Mouse (Mus musculus) lung, adult 2 months (tissue): ENCODE results near the gene Rgp1. TPM values are rescaled to one million over a fixed set of nuclear protein-coding genes. Genes with fewer than 3 reads are reported as not detected.
"Not testable (repeated sequence)": the region's sequence is repeated elsewhere in the genome, so short reads cannot be mapped to it uniquely, and the experiment has no call there.

Source experiments
- DNase-seq: peaks from one replicate; pipeline ENCODE4 v3.0.0; 2022
- H3K4me1 ChIP-seq: fragments of 200-500 bp; 2 replicates; pipeline ENCODE4 v1.6.1; 2011; ENCODE audit warnings: low read length; ENCODE audit not compliant: control insufficient read depth, insufficient read depth
- H3K4me3 ChIP-seq: fragments of 200-500 bp; replicated peaks from 2 replicates; pipeline ENCODE3; 2011; ENCODE audit warnings: low read depth, mild to moderate bottlenecking, control low read depth, low read length; ENCODE audit errors: extremely low read depth
- CTCF ChIP-seq: fragments of 200-500 bp; IDR thresholded peaks from 2 replicates; pipeline ENCODE4 v1.5.1; 2011; ENCODE audit warnings: mild to moderate bottlenecking, low read length, control low read depth; ENCODE audit not compliant: insufficient read depth
- POLR2A ChIP-seq: fragments of 200-500 bp; IDR thresholded peaks from 2 replicates; pipeline ENCODE4 v1.6.1; 2011; ENCODE audit warnings: low read depth, mild to moderate bottlenecking, control low read depth, low read length, borderline replicate concordance; ENCODE audit errors: extremely low read depth
- WGBS: fragments of 180-500 bp; shearing (Covaris S2); methylation state at CpG from one replicate; pipeline ENCODE4 v1.1.7; 2018; 5-methylcytosine and 5-hydroxymethylcytosine counted together
- polyA plus RNA-seq: library from polyadenylated mRNA; depleted of rRNA; stranded (reverse); fragments of >200 nt; gene quantifications from 2 replicates; pipeline ENCODE4 v1.2.3, GENCODE M21; 2012; rRNA removed

Rgp1 gene
- polyA plus RNA-seq, result 39.0 and 47.3 TPM in 2 replicates

DNA sequence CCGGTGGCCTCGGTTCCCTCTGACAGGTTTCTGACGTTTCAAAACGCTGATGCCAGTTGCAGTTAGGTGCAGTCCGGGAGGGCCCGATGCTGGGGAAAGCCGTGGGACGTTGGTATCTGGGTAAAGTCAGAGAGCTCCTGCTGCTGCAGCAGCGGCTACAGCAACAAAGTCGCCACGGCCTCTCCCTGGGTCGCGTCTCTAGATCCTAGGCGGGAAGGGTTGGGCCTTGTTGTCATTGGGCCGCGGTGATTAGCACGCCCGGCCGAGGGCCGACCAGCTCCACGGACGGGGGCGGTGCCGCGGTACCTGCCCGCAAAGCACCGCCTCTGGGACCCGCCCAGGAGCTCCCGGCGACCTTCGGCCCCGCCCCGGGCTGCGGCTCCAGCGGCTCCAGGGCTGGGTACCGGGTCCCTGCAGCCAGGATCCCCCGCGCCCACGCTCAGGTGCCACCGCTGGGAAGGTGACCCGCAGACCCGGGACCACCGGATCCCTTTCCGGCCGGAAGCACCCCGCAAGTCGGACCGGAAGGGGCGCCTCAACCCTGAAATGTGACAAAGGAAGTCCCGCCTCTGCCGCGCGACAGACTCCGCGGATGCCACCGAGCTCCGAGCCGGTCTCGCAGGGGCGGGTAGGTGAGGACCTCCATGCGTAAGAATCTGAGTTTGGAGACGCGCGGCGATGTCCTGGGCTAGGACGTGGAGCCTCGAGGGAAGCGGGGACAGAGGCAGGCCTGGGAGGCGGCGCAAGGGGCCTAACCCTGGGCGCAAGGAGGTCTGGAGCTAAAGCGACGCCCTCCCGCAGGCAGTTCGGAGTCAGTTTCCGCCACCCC lies at the start of gene Rgp1, which contains the start of gene Gba2:
Gene Rgp1 (plus strand): TSS at position 340 of the 829 bp plus-strand sequence.
Gene Gba2 (minus strand): TSS at position 498 of the 829 bp plus-strand sequence.
- peak within 1 kb of the TSS; percentile 98 for H3K4me3 ChIP-seq
- 1% methylated on average over 76 of the region's 76 CpGs for WGBS
- peak; percentile 92 for DNase-seq
- peaks cover 8% of the 10 kb centered on the region; the same call in 1 of the 2 replicates for H3K4me1 ChIP-seq
- TF ChIP-seq CTCF, result no peak
- peak; percentile 82; the same call in 1 of the 2 replicates for TF ChIP-seq POLR2A

DNA sequence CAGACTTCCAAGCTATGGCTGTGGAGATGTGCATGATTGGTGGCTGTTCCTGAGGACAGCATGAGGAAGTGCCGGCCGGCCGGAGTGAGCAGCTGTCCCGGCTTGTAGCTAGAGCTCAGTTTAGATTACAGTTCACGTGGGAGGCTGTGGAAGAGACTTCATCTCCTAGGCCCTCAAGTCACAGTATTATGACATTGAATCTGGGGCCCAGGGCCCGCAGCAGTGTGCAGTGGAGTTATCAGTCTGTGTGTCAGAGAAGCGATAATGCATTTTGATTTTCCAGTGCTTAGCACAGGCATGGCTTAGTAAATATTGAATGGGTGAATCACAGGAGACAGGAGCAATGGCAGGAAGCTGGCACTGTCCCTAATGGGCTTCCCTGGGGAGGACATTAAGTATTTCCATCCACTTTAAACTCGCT lies 48.4 kb upstream of the Rgp1 start:
- WGBS, result 30% methylated on average over 8 of the region's 8 CpGs

DNA sequence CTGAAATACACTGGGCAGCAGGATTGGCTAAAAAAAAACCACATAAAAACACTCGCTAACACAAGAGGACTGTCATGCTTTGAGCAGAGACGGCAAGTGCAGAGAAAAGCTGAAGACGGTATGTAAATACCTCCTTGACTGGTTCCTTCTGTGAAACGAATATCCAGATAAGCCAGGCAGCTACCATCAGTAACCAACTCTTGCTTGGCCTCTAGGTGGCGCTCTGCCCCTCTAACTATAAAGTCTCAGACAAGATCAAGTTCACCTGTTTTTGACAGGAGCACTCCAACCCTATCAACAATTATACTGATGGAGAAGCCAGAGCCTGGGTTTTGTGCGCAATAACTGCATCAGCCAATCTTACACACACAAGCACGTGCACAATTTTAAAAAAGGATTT lies 47.9 kb upstream of the Rgp1 start:
- TF ChIP-seq CTCF (peak; percentile 70), POLR2A (no peak)
- WGBS, result 16% methylated on average over 7 of the region's 7 CpGs
- H3K4me3 ChIP-seq, result no peak overlapping the region
- peak; percentile 75 for DNase-seq
- no peaks in the 10 kb centered on the region for H3K4me1 ChIP-seq

More for the DNA sequence above, 48.4 kb upstream of the Rgp1 start:
- DNase-seq, result no peak
- Histone ChIP-seq H3K4me1 (no peaks in the 10 kb centered on the region), H3K4me3 (no peak overlapping the region)
- TF ChIP-seq POLR2A, result no peak
- TF ChIP-seq CTCF, result no peak

GRCm38 (mm10) chr4:43533270-43533669 lies 45.2 kb upstream of the Rgp1 start:
- 75% methylated on average over 9 of the region's 9 CpGs for WGBS

GRCm38 (mm10) chr4:43535628-43536027 lies 42.9 kb upstream of the Rgp1 start:
- WGBS, result 95% methylated on average over 8 of the region's 8 CpGs
- TF ChIP-seq CTCF (no peak), POLR2A (no peak)
- Histone ChIP-seq H3K4me1 (no peaks in the 10 kb centered on the region), H3K4me3 (no peak overlapping the region)
- no peak for DNase-seq

More at GRCm38 (mm10) chr4:43533270-43533669, 45.2 kb upstream of the Rgp1 start:
- no peak for DNase-seq
- Histone ChIP-seq H3K4me3 (no peak overlapping the region), H3K4me1 (no peaks in the 10 kb centered on the region)
- TF ChIP-seq POLR2A, result no peak
- no peak for TF ChIP-seq CTCF

DNA sequence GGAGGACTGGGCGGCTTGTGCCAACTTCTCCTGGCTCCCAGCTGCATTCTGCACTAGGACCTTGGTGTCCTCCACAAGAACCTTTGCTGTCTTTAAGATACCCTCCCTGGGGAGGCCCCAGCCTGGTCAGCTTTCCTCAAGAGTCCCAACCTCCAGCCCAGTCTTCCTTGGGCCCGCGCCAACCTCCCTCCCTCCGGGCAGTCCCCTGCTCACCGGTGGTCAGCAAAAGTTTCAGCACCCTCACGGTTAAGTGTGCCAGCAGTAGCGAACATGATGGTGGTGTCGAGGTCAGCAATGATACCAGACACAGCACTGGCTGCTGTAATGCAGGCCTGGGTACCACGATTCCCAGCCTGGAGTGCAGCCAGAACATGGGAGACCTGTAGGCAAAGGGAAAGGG lies 42.5 kb upstream of the Rgp1 start:
- H3K4me3 ChIP-seq, result no peak overlapping the region
- 89% methylated on average over 9 of the region's 9 CpGs for WGBS
- no peak for DNase-seq
- H3K4me1 ChIP-seq, result no peaks in the 10 kb centered on the region
- TF ChIP-seq POLR2A (no peak), CTCF (no peak)

GRCm38 (mm10) chr4:43542044-43542443 lies 36.5 kb upstream of the Rgp1 start:
- no peak overlapping the region for H3K4me3 ChIP-seq
- no peak for DNase-seq
- TF ChIP-seq CTCF, result no peak
- TF ChIP-seq POLR2A, result no peak
- WGBS, result 80% methylated on average over 3 of the region's 3 CpGs
- H3K4me1 ChIP-seq, result no peaks in the 10 kb centered on the region

DNA sequence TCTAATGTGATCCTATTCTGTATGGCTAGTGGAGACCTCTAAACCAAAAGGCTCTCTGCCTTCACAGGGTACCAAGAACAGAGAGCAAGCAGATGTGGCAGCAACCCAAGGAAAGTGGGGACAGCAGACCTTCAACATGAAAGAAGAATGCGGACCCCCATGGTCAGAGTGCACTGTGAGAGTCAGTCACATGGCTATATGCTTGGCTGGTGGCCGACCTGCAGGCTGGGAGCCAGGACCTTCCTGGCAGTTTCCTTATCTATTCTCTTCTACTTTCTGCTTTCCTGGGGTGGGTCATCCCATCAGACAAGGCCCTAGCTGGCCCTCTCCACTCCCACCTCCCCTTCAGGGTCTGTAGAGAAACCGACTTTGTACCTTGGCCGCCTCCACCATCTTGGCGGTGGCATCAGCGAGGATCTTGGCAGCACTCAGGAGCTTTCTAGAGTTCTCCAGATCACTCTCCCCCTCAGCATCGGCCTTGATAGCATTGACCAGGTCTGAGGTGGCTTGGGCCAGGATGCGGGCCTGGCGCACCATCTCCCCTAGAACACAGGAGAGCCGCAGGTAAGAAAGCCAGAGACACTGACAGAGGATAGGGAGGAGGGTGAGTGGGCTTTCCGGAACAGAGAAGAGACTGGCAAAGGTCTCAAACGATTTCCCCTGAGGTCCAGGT lies 32.0 kb upstream of the Rgp1 start:
- Histone ChIP-seq H3K4me3 (no peak overlapping the region), H3K4me1 (no peaks in the 10 kb centered on the region)
- WGBS, result 86% methylated on average over 12 of the region's 12 CpGs
- DNase-seq, result no peak
- TF ChIP-seq CTCF (no peak), POLR2A (no peak)

DNA sequence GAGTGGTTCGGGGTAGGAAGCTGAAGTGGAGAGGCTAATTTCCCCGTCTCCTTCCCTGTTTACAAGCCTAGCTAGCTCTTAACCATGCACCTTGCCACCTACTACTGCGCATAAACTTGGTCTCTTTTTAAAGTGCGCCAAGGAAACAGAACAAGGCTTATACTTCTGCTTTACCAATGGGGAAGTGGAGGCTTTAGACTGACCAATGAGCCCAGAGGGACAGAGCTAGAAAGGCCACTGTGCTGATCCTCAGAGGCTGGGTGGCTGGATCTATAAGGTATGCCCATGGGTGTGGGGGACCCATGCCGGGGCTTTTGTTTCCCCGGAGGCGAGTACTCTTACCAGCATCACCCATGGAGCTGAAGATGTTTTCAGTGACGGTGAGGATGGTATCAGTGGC lies 31.4 kb upstream of the Rgp1 start:
- WGBS, result 90% methylated on average over 8 of the region's 8 CpGs
- Histone ChIP-seq H3K4me1 (no peaks in the 10 kb centered on the region), H3K4me3 (no peak overlapping the region)
- TF ChIP-seq CTCF (no peak), POLR2A (no peak)
- DNase-seq, result no peak

DNA sequence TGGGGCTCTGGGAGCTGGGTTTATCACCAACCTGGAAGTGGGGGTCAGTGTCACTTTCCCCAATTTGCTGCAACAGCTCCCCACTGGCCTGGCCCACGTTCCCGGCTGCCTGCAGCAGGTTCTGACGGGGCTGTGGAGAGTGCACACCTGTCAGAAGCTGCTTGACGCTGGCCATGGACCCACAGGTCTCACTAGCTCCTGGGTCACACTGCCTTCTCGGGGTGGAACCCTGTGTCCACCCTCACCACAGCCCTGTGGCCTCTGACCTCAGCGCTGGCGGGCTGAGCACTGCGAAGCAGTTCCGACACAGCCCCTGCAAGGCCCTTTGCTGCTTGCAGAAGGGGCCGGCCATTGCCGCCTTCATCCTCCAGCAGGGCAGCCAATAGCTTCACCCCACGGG lies 29.5 kb upstream of the Rgp1 start:
- WGBS, result 92% methylated on average over 12 of the region's 12 CpGs
- H3K4me1 ChIP-seq, result no peaks in the 10 kb centered on the region
- TF ChIP-seq POLR2A, result no peak
- no peak for TF ChIP-seq CTCF

DNA sequence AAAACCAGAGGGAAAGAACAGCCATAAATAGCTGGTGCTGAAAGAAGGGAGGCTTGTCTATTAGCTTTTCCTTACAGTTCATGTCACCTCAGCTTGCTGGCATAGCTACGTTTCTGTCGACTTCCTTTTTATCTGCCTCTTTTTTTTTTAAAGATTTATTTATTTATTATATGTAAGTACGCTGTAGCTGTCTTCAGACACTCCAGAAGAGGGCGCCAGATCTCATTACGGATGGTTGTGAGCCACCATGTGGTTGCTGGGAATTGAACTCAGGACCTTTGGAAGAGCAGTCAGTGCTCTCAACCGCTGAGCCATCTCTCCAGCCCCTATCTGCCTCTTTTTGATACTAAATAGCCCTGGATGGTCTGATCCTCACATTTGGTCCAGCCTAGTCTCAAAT lies 26.7 kb upstream of the Rgp1 start:
- DNase-seq, H3K4me1 ChIP-seq, H3K4me3 ChIP-seq: not testable (repeated sequence)
- WGBS, result 65% methylated on average over 6 of the region's 6 CpGs

More for the DNA sequence above, 29.5 kb upstream of the Rgp1 start:
- DNase-seq, result no peak
- no peak overlapping the region for H3K4me3 ChIP-seq
